Mouse (Mus musculus) olfactory bulb, adult 2 months (tissue): ENCODE data around the gene Fam71b. TPM values are rescaled to one million over a fixed set of nuclear protein-coding genes. Genes with fewer than 3 reads are reported as not detected.

Experiments
- H3K27ac ChIP-seq: fragments of 200-500 bp; 2 replicates; pipeline ENCODE4 v1.5.1; 2012; ENCODE audit warnings: low read depth, low read length; ENCODE audit not compliant: insufficient read depth
- H3K4me1 ChIP-seq: fragments of 200-500 bp; 2 replicates; pipeline ENCODE4 v1.6.1; 2012; ENCODE audit warnings: low read length; ENCODE audit not compliant: control insufficient read depth, insufficient read depth
- H3K4me3 ChIP-seq: fragments of 200-500 bp; 2 replicates; pipeline ENCODE4 v1.5.1; 2012; ENCODE audit warnings: mild to moderate bottlenecking, low read depth, low read length, moderate library complexity; ENCODE audit not compliant: insufficient read depth
- CTCF ChIP-seq: fragments of 200-500 bp; IDR thresholded peaks from 2 replicates; pipeline ENCODE4 v1.5.1; 2012; ENCODE audit warnings: low read depth, mild to moderate bottlenecking, low read length, moderate library complexity; ENCODE audit not compliant: insufficient read depth
- POLR2A ChIP-seq: fragments of 200-500 bp; IDR thresholded peaks from 2 replicates; pipeline ENCODE4 v1.6.1; 2012; ENCODE audit warnings: mild to moderate bottlenecking, low read depth, low read length, moderate library complexity; ENCODE audit not compliant: insufficient read depth
- WGBS: fragments of 180-500 bp; shearing (Covaris S2); methylation state at CpG from one replicate; pipeline ENCODE4 v1.1.7; 2018; 5-methylcytosine and 5-hydroxymethylcytosine counted together
- polyA plus RNA-seq: library from polyadenylated mRNA; stranded (reverse); fragments of >200 nt; gene quantifications from 2 replicates; pipeline ENCODE4 v1.2.4, GENCODE M21; 2012; ENCODE audit warnings: low replicate concordance; ENCODE audit not compliant: missing spikeins, insufficient read depth, insufficient read length

Gene Fam71b
- polyA plus RNA-seq, 1 experiment: not detected

GRCm38 (mm10) chr11:46377819-46378782 lies 18.3 kb upstream of the Fam71b start:
- WGBS: 90% methylated on average over 8 of the region's 8 CpGs
- Histone ChIP-seq H3K4me1 (no peaks in the 10 kb centered on the region), H3K4me3 (no peak overlapping the region), H3K27ac (no peak overlapping the region)
- no peak for TF ChIP-seq CTCF
- no peak for TF ChIP-seq POLR2A

GRCm38 (mm10) chr11:46380097-46380675 lies 16.2 kb upstream of the Fam71b start:
- 88% methylated on average over 7 of the region's 7 CpGs for WGBS
- Histone ChIP-seq H3K27ac (no peak overlapping the region), H3K4me3 (no peak overlapping the region)

GRCm38 (mm10) chr11:46382466-46382865 lies 13.9 kb upstream of the Fam71b start:
- WGBS: 96% methylated on average over 4 of the region's 4 CpGs
- Histone ChIP-seq H3K27ac (no peak overlapping the region), H3K4me3 (no peak overlapping the region), H3K4me1 (no peaks in the 10 kb centered on the region)
- no peak for TF ChIP-seq CTCF

More at GRCm38 (mm10) chr11:46380097-46380675, 16.2 kb upstream of the Fam71b start:
- no peak for TF ChIP-seq POLR2A
- TF ChIP-seq CTCF: no peak
- H3K4me1 ChIP-seq: no peaks in the 10 kb centered on the region

GRCm38 (mm10) chr11:46384925-46385324 lies 11.4 kb upstream of the Fam71b start:
- H3K4me1 ChIP-seq: no peaks in the 10 kb centered on the region
- WGBS: 93% methylated on average over 2 of the region's 2 CpGs
- H3K27ac ChIP-seq: no peak overlapping the region
- H3K4me3 ChIP-seq: no peak overlapping the region
- TF ChIP-seq CTCF: no peak
- no peak for TF ChIP-seq POLR2A

- no peak for TF ChIP-seq POLR2A
- no peak for TF ChIP-seq CTCF
- no peak overlapping the region for H3K27ac ChIP-seq
- no peaks in the 10 kb centered on the region for H3K4me1 ChIP-seq
- H3K4me3 ChIP-seq: no peak overlapping the region
- 91% methylated on average over 8 of the region's 8 CpGs for WGBS
Measured at GRCm38 (mm10) chr11:46386556-46386955, 9.8 kb upstream of the Fam71b start.

GRCm38 (mm10) chr11:46387061-46387460 lies 9.3 kb upstream of the Fam71b start:
- TF ChIP-seq POLR2A (no peak), CTCF (no peak)

GRCm38 (mm10) chr11:46388438-46388837 lies 7.9 kb upstream of the Fam71b start:
- H3K4me3 ChIP-seq: no peak overlapping the region
- no peaks in the 10 kb centered on the region for H3K4me1 ChIP-seq
- WGBS: 52% methylated on average over 6 of the region's 6 CpGs
- no peak overlapping the region for H3K27ac ChIP-seq
- no peak for TF ChIP-seq CTCF
- no peak for TF ChIP-seq POLR2A

More at GRCm38 (mm10) chr11:46387061-46387460, 9.3 kb upstream of the Fam71b start:
- 96% methylated on average over 8 of the region's 8 CpGs for WGBS
- Histone ChIP-seq H3K27ac (no peak overlapping the region), H3K4me3 (no peak overlapping the region), H3K4me1 (no peaks in the 10 kb centered on the region)

- Histone ChIP-seq H3K27ac (no peak within 1 kb of the TSS), H3K4me3 (no peak within 1 kb of the TSS), H3K4me1 (no peaks in the 10 kb centered on the region)
- no peak for TF ChIP-seq POLR2A
- TF ChIP-seq CTCF: no peak
- WGBS: 91% methylated on average over 13 of the region's 13 CpGs
Measured at GRCm38 (mm10) chr11:46389336-46390117, 6.8 kb upstream of the Fam71b start, which contains the start of gene Itk. Itk (minus strand) TSS chr11:46389515.
